Mouse (Mus musculus) midbrain, postnatal 0 days (tissue): Measurements from ENCODE around the gene Lpcat2b. TPM values are rescaled to one million over a fixed set of nuclear protein-coding genes. Genes with fewer than 3 reads are reported as not detected.

Experiments used
- ATAC-seq: fragments of 200-750 bp; cut with Nextera tagmentation; 2 replicates; pipeline ENCODE4 v1.8.0; 2017; ENCODE audit warnings: moderate number of reproducible peaks, mild to moderate bottlenecking, moderate TSS enrichment, moderate library complexity; ENCODE audit not compliant: low FRiP score
- DNase-seq: peaks from one replicate; pipeline ENCODE4 v3.0.0-alpha.2; 2015; ENCODE audit warnings: low spot score
- H3K27ac ChIP-seq: fragments of 300-500 bp; sonication (generic); 2 replicates; pipeline ENCODE4 v1.5.1; 2014; ENCODE audit warnings: low read depth, mild to moderate bottlenecking, low read length, mixed read lengths
- H3K27me3 ChIP-seq: fragments of 300-500 bp; sonication (generic); 2 replicates; pipeline ENCODE4 v1.6.1; 2014; ENCODE audit warnings: low read length, control low read depth, mixed read lengths; ENCODE audit not compliant: insufficient read depth
- H3K36me3 ChIP-seq: fragments of 300-500 bp; sonication (generic); 2 replicates; pipeline ENCODE4 v1.6.1; 2014; ENCODE audit warnings: low read length, control low read depth, mixed read lengths; ENCODE audit not compliant: insufficient read depth
- H3K4me1 ChIP-seq: fragments of 300-500 bp; sonication (generic); 2 replicates; pipeline ENCODE4 v1.6.1; 2014; ENCODE audit warnings: mild to moderate bottlenecking, control low read depth, antibody characterized with exemption, low read length, mixed read lengths; ENCODE audit not compliant: insufficient read depth
- H3K4me2 ChIP-seq: fragments of 300-500 bp; sonication (generic); 2 replicates; pipeline ENCODE4 v1.6.1; 2014; ENCODE audit warnings: low read depth, mild to moderate bottlenecking, low read length, mixed read lengths; ENCODE audit not compliant: poor library complexity, severe bottlenecking
- H3K4me3 ChIP-seq: fragments of 300-500 bp; sonication (generic); 2 replicates; pipeline ENCODE4 v1.5.1; 2014; ENCODE audit warnings: low read depth, mild to moderate bottlenecking, low read length, moderate library complexity
- H3K9ac ChIP-seq: fragments of 300-500 bp; sonication (generic); replicated peaks from 2 replicates; pipeline ENCODE4 v1.6.1; 2014; ENCODE audit warnings: mild to moderate bottlenecking, low read length, moderate library complexity, mixed read lengths; ENCODE audit not compliant: poor library complexity, severe bottlenecking
- H3K9me3 ChIP-seq: fragments of 300-500 bp; sonication (generic); 2 replicates; pipeline ENCODE4 v1.6.1; 2016; ENCODE audit warnings: low read length, control low read depth
- CTCF ChIP-seq: IDR thresholded peaks from 2 replicates; pipeline ENCODE4 v1.5.1; 2016; ENCODE audit warnings: antibody characterized with exemption, mild to moderate bottlenecking
- WGBS: fragments of 180-500 bp; shearing (Covaris S2); extraction: QIAGEN DNeasy Blood & Tissue Kit; methylation state at CpG from one replicate; pipeline ENCODE4 v1.1.7; 2014; 5-methylcytosine and 5-hydroxymethylcytosine counted together
- polyA plus RNA-seq: library from polyadenylated mRNA; unstranded; fragments of >200 nt; fragmentation: Nextera tagmentation; extraction: Ambion mirVana; gene quantifications from 2 replicates; pipeline ENCODE4 v1.2.1, GENCODE M21; 2015
- total RNA-seq: library from RNA; depleted of rRNA; stranded (reverse); fragments of >200 nt; gene quantifications from 2 replicates; pipeline ENCODE4 v1.2.3, GENCODE M21; 2014

Gene Lpcat2b
- total and polyA plus RNA-seq, 2 experiments from 2014 or later = not detected

DNA sequence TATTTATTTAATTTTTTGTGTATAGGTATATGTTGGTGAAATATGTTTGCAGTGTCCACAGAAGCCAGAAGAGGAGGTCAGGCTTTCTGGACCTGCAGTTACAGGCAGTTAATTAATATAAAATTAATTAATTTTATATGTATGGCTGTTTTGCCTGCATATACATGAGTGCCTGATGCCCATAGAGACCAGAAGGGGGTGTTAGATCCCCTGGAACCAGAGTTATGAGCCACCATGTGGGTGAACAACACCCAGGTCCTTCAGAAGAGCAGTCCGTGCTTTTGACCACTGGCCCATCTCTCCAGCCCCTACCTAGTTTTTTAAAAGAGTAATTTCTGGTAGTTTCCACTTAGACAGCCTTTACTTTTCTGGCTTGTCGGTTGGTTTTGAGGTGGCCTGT is 19.1 kb upstream of the Lpcat2b start:
- no peak overlapping the region for H3K27ac ChIP-seq
- no peaks in the 10 kb centered on the region for H3K9me3 ChIP-seq
- no peak overlapping the region for H3K4me2 ChIP-seq
- DNase-seq (no peak), ATAC-seq (no peak)
- H3K4me3 ChIP-seq = no peak overlapping the region
- H3K9ac ChIP-seq = no peak overlapping the region
- no peaks in the 10 kb centered on the region for H3K36me3 ChIP-seq
- 85% methylated on average over 2 of the region's 2 CpGs for WGBS
- no peaks in the 10 kb centered on the region for H3K4me1 ChIP-seq
- TF ChIP-seq CTCF = no peak
- H3K27me3 ChIP-seq = no peaks in the 10 kb centered on the region

DNA sequence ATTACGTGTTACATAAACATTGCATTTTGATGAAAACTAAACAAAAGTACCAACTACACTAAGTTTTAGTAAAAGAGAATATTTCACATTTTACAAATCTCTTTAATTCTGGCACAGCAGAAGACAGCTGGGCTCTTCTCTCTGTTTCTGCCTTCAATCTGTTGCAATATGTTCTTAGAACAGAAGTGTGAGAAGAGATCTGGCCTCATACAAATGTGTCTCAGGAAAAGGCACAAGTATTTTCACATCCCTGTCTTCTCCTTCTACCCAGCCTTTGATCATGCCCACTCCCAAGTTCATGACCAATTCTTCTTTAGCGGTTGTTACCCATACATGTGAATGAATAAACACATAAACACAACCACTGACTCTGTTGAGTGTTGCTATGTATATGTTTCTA is 16.3 kb upstream of the Lpcat2b start:
- Histone ChIP-seq H3K4me1 (no peaks in the 10 kb centered on the region), H3K4me3 (no peak overlapping the region), H3K9ac (no peak overlapping the region), H3K36me3 (no peaks in the 10 kb centered on the region), H3K27ac (no peak overlapping the region), H3K9me3 (no peaks in the 10 kb centered on the region), H3K27me3 (no peaks in the 10 kb centered on the region), H3K4me2 (no peak overlapping the region)
- TF ChIP-seq CTCF = no peak
- 81% methylated on average over 2 of the region's 2 CpGs for WGBS
- DNase-seq (no peak), ATAC-seq (no peak)

DNA sequence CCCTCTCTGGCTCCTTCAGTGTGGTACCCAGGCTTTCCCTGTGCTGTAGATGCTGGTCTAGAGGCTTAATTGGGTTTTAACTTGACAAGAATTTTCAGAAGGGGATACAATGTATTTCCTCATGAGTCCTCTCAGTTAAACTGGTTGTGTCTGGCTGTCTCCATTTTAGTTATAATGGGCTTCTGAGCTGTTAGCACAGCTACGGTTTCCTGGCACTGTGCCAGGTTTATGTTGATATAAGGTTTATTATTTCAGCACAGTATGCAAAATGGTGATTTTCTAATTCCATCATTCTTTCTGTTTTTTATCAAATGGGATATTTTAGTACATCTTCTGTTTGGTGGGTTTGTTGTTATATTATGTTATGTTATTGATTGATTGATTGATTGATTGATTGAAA is 9.7 kb upstream of the Lpcat2b start:
- DNase-seq (no peak), ATAC-seq (no peak)
- Histone ChIP-seq H3K4me2 (no peak overlapping the region), H3K4me1 (no peaks in the 10 kb centered on the region), H3K4me3 (no peak overlapping the region), H3K27ac (no peak overlapping the region), H3K9ac (no peak overlapping the region), H3K9me3 (no peaks in the 10 kb centered on the region), H3K36me3 (no peaks in the 10 kb centered on the region), H3K27me3 (no peaks in the 10 kb centered on the region)
- TF ChIP-seq CTCF = no peak
- WGBS = 47% methylated on average over 1 of the region's 1 CpGs

DNA sequence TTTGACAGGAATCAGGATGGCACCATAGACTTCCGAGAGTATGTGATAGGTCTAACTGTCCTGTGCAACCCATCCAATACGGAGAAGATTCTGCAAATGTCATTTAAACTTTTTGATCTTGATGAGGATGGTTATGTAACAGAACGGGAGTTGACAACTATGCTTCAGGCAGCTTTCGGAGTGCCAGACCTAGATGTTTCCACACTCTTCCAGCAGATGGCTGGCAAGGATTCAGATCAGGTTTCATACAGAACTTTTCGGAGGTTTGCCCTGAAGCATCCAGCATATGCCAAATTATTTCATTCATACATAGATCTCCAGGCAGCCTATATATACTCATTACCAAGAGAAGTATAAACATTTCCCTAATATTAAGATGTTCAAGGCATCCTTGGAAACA is 2.7 kb downstream of the Lpcat2b start:
- WGBS = 83% methylated on average over 5 of the region's 5 CpGs
- Histone ChIP-seq H3K4me3 (no peak overlapping the region), H3K4me2 (no peak overlapping the region), H3K36me3 (no peaks in the 10 kb centered on the region), H3K27me3 (0 out of 2 replicates have a peak, but pooled peaks cover 4% of the 10 kb centered on the region), H3K9ac (no peak overlapping the region), H3K4me1 (no peaks in the 10 kb centered on the region; the same call in 1 of the 2 replicates), H3K27ac (no peak overlapping the region), H3K9me3 (no peaks in the 10 kb centered on the region)
- no peak for DNase-seq
- ATAC-seq = no peak
- TF ChIP-seq CTCF = no peak

DNA sequence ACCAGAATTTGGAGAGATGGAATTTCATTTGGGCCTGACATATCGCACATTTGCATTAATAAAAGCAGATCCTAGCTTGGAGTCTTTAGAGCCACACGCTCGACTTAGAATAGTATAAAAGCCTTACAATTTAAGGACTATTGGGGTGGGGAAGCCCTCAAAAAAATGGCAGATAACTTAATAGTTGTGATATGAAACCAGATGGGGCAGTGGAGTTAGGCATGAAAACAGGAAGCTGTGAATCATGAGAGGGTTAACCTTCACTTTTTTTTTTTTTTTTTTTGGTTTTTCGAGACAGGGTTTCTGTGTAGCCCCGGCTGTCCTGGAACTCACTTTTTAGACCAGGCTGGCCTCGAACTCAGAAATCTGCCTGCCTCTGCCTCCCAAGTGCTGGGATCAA is 4.8 kb downstream of the Lpcat2b start:
- ATAC-seq (no peak), DNase-seq (no peak)
- WGBS = 97% methylated on average over 5 of the region's 6 CpGs
- H3K27me3 ChIP-seq = 0 out of 2 replicates have a peak, but pooled peaks cover 4% of the 10 kb centered on the region
- no peak overlapping the region for H3K4me3 ChIP-seq
- H3K4me1 ChIP-seq = no peaks in the 10 kb centered on the region; the same call in 1 of the 2 replicates
- no peak for TF ChIP-seq CTCF
- H3K27ac ChIP-seq = no peak overlapping the region
- no peak overlapping the region for H3K4me2 ChIP-seq
- no peak overlapping the region for H3K9ac ChIP-seq
- no peaks in the 10 kb centered on the region for H3K36me3 ChIP-seq
- H3K9me3 ChIP-seq = no peaks in the 10 kb centered on the region

DNA sequence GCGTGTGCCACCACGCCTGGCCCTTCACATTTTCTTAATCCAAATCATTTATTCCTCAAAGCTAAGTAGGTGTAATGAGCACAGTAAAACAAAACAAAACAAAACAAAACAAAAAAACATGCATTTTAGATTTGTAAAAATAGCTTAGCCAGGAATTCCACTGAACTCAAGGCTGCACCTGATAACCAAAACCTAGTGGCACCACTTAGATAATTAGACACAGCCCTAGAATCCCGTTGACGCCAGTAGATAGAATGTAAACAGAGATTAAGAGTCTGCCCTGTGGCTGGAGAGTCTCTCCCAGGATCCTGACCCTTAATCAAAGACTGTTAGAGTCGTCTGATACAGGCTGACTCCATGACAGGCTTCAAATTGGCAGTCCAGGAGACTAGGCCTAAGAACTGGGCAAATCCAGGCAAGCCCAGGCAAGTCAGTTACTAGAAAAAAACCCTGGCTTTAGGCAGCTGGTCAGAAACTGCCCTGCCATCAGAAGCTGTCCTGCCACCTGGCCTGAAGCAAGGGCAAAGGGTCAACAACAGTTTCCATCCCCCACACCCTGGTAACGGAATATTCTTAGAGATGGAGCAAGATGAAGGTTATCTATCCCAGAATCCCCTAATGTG is 5.3 kb downstream of the Lpcat2b start:
- Histone ChIP-seq H3K4me3 (no peak overlapping the region), H3K9ac (no peak overlapping the region), H3K27me3 (0 out of 2 replicates have a peak, but pooled peaks cover 4% of the 10 kb centered on the region), H3K36me3 (no peaks in the 10 kb centered on the region), H3K27ac (no peak overlapping the region), H3K4me2 (no peak overlapping the region), H3K4me1 (no peaks in the 10 kb centered on the region; the same call in 1 of the 2 replicates), H3K9me3 (no peaks in the 10 kb centered on the region)
- no peak for TF ChIP-seq CTCF
- DNase-seq (no peak), ATAC-seq (no peak)
- whole genome bisulfite sequencing = 81% methylated on average over 6 of the region's 6 CpGs
